Mouse (Mus musculus) spleen, postnatal 0 days (tissue): ENCODE data around the gene Gm26920. TPM values are rescaled to one million over a fixed set of nuclear protein-coding genes. Genes with fewer than 3 reads are reported as not detected.

Source experiments
- polyA plus RNA-seq: library from polyadenylated mRNA; unstranded; fragments of >200 nt; fragmentation: Nextera tagmentation; extraction: Ambion mirVana; gene quantifications from 2 replicates; pipeline ENCODE4 v1.2.1, GENCODE M21; 2015

The Gm26920 gene
- 0.84 TPM in 1 of 2 replicates, not detected in the other for polyA plus RNA-seq

DNA sequence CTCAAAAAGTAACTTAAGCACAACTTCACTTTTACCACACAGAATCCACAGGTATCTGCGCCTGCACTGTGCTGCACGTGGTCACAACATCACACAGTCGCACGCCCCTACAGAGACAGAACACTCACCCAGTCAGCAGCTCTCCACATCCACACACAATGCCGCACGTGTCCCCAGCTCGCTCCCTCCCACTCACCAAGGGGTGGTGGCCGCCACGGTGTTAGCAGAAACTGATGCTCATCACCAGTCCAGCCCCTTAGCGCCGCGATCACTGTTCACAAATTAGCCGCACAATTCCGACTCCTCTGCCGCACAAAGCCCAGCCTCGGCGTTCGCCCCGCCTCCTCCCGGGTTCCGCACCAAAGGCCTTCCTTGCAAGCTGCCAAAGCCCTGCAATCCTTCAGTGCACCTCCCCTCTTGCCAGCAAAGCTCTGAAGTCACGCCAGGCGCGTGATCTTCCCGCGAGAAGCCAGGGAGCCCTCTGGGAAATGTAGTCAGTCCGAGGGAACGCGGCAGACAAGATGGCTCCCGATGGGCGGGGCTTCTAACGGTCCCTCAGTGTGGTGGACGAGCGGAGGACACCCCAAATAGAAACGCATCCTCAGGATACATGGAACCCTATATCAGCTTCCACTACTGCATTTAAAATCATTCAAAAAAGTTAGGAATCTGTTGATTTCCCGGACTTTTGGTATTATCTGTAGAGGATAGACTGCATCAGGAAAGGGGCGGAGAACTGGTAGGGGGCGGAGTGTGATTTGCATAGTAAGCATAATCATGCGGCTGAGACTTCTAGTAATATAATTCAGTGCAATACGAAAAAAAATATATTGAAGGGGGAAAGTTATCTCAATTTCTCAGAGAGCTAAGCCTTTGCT is at the start of gene Gm26920, which contains the start of gene Zfp566:
Gene Gm26920 (minus strand): TSS at position 319 of the 878 bp plus-strand sequence.
Gene Zfp566 (minus strand): TSS at position 436 of the 878 bp plus-strand sequence.

DNA sequence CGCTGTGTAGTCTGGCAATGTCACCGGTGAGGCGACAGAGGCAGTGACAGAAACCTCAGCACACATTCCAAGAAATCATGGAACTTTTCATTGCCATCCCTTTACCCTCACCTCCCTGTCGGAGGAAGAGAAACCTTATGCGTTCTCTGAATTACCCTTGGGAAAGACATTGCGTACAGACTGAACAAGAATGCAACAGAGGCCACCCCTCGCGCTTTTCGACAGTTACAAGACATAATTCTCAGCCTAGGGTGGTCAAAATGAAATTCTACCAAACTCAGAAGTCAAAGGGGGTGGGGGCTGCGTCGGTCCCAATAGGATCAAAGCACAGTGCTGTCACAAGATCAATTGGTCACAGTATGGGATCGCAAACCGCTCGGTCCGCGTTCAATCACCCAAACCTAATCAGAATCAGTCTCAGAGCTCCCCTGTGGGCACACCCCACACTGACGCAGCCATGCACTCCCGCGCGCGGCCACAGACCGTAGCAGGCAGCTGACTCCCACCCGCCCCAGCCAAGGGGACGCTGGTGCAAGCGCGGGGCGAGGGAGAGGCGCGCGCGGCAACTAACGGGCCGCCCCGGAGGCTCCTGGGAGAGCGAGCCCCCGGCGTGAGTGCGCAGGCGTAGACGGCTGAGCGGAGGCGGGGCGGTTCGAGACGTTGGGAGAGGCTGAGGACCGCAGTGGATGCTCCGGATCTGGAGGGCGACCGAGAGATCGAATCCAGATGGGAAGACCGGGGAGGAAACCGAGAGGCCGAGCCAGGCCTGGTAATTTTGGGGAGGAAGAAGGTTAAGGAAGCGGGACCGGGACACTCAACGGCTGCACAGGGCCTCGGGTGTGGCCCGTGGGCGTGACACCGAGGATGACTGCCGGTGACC is 31.3 kb upstream of the Gm26920 start, which contains the start of gene Zfp382:
Gene Zfp382 (plus strand): TSS at position 635 of the 880 bp plus-strand sequence.

DNA sequence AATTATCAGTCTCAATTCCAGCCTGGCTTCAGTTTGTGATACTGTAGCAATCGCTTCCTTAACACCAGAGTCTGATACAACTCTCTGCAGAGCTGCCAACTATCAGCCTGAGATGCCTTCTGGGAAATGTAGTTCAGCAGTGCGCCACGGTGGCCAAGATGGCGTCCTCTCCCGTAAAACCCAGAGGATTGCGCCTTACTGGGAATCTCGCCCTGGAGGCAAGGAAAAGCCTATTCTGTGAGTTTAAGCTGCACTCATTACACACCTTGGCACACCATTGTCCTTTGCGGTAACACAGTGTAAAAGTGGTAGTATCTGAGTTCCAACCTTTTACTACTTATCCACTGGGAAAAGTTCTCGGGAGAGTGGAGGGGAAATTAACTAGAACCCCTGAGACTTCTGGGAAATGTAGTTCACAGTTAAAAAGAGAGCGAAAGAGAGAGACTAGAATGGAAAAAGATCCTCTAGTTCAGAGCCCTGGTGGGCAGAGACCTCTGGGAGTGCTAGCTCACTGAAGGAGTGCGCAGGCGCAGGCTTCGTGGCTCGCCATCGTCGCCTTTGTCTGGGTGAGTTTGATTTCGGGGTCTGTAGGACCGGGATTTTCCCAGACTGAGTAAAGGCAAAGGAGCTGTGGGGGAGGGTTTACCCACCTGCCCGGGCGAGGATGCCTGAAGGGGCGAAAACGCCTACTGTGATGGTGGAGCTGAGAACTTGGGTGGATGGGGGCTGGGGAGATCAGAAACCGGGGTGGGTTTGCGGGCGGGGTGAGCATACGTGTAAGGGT is 4.6 kb upstream of the Gm26920 start, which contains the start of gene Zfp260:
Gene Zfp260 (plus strand): TSS at position 132 of the 784 bp plus-strand sequence.

DNA sequence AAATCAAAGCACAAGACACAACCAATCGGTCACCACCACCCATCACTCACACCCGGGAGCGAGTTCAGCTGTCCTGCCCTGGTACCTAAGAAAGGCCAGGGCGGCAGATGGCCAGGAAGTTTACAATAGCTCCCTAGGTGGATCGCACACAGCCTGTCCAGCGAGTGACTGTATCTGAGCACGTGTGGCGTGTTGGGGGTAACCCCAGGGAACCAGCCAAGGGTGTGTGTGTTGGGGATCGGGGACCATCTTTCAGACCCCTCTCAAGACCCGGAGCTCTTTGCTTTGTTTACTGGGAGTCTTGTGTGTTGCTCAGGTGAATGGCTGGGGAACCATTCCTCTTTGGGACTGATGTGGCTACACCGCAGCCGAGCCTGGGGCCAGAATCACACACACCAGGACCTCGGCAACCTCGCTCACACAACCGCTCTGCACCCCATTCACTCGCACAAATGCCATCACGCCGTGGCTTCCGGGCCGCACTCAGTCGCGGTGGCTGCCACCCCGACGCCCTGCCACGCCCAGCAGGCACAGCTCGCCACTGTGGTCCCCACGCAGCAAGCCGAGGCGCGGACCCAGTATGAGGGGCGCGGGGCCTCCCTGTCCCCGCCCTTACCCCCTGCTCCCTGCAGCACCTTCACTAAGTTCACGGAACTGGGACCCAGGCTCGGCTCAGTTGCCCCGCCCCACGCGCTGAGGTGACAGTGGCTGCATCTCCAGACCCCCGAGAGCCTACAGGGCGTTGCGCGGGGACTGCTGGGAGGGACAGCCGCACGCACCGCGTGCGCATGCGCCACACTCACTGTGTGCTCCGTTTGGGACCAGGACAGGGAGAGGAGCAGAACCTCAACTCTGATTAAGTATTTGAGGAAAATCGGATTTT is 17.8 kb downstream of the Gm26920 start, which contains the start of gene Zfp82:
Gene Zfp82 (minus strand): TSS at position 755 of the 883 bp plus-strand sequence.

DNA sequence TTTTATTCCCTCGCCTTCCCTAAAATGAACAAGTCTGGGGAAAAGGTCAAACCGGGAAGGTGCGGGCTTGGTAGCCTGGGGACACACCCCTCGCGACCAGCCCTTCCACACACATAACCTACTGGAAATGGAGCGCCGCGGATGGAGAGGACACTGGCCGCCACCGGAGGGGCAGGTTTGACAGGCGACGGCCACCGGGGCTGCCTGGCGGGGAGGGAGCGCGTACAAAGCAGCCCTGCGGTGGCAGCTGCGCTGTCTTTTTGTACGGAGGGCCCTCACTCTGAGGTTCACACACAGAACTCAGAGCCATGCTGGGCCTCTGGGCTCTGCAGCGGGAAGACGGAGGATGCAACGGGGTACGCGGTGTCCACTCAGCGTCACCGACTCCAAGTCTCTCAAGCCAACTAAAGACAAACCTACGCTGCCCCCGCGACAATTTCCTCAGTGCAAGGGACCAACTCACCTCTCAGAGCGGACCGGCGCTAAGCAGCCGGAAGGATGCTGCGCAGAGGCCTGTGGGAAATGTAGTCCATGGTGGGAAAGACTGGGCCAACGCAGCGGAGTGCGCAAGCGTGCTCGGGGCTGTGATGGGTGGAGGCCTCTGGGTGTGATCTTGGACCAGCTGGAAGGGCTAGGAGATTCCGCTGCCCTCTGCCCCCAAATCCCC is 39.2 kb downstream of the Gm26920 start, which contains the start of gene Zfp14:
Gene Zfp14 (minus strand): TSS at position 499 of the 667 bp plus-strand sequence.

Other genes starting within 250 kb of the Gm26920 start
- gene Zfp940, start 236.7 kb downstream of the Gm26920 start, polyA plus RNA-seq, result 1.3 and 1.4 TPM in 2 replicates
- gene Zfp420, start 230.4 kb downstream of the Gm26920 start, polyA plus RNA-seq, result 1.7 and 1.9 TPM in 2 replicates
- 2.2 and 2.4 TPM in 2 replicates for gene Zfp27, start 183.8 kb downstream of the Gm26920 start, polyA plus RNA-seq
- 1.2 TPM in 2 replicates for gene Zfp383, start 182.2 kb downstream of the Gm26920 start, polyA plus RNA-seq
- gene Zfp74, start 136.3 kb downstream of the Gm26920 start, polyA plus RNA-seq, result 2.9 and 3.1 TPM in 2 replicates
- gene Zfp568, start 106.5 kb downstream of the Gm26920 start, polyA plus RNA-seq, result 3.4 and 3.5 TPM in 2 replicates
- gene Zfp14, start 39.0 kb downstream of the Gm26920 start, polyA plus RNA-seq, result 0.64 and 0.75 TPM in 2 replicates
- gene Zfp82, start 17.5 kb downstream of the Gm26920 start, polyA plus RNA-seq, result 1.5 and 2.6 TPM in 2 replicates
- gene Zfp566, start 117 bp upstream of the Gm26920 start, polyA plus RNA-seq, result 2.7 and 5.3 TPM in 2 replicates
- 19.7 and 22.8 TPM in 2 replicates for gene Zfp260, start 4.4 kb upstream of the Gm26920 start, polyA plus RNA-seq
- gene Zfp382, start 31.5 kb upstream of the Gm26920 start, polyA plus RNA-seq, result 1.9 and 2.0 TPM in 2 replicates
- 6.0 and 7.1 TPM in 2 replicates for gene Zfp146, start 79.3 kb upstream of the Gm26920 start, polyA plus RNA-seq
- gene Cox7a1, start 93.7 kb upstream of the Gm26920 start, polyA plus RNA-seq, result 1.4 and 2.1 TPM in 2 replicates
- 72.4 and 74.1 TPM in 2 replicates for gene Capns1, start 108.4 kb upstream of the Gm26920 start, polyA plus RNA-seq
- 76.3 and 78.3 TPM in 2 replicates for gene Polr2i, start 141.5 kb upstream of the Gm26920 start, polyA plus RNA-seq
- 75.0 and 79.1 TPM in 2 replicates for gene Tbcb, start 141.9 kb upstream of the Gm26920 start, polyA plus RNA-seq
- not detected in 2 replicates for gene Ovol3, start 145.3 kb upstream of the Gm26920 start, polyA plus RNA-seq
- gene Thap8, start 189.7 kb upstream of the Gm26920 start, polyA plus RNA-seq, result 0.18 TPM in 2 replicates
- 9.3 and 10.4 TPM in 2 replicates for gene Wdr62, start 190.0 kb upstream of the Gm26920 start, polyA plus RNA-seq
- 4.1 and 6.3 TPM in 2 replicates for gene Clip3, start 201.3 kb upstream of the Gm26920 start, polyA plus RNA-seq
- 22.7 and 26.0 TPM in 2 replicates for gene Alkbh6, start 218.3 kb upstream of the Gm26920 start, polyA plus RNA-seq
- gene Syne4, start 224.4 kb upstream of the Gm26920 start, polyA plus RNA-seq, result 2.6 and 3.4 TPM in 2 replicates
- gene E130208F15Rik, start 231.3 kb upstream of the Gm26920 start, polyA plus RNA-seq, result not detected in 2 replicates
- gene Sdhaf1, start 233.5 kb upstream of the Gm26920 start, polyA plus RNA-seq, result 10.2 and 11.3 TPM in 2 replicates